Mouse (Mus musculus): Measurements from ENCODE around the gene Fuca1.
A peak's percentile ranks its signal among the peaks of the same experiment; 100 is the strongest.
"Not testable (repeated sequence)": the region's sequence is repeated elsewhere in the genome, so short reads cannot be mapped to it uniquely, and the experiment has no call there.

Gene Fuca1

DNA sequence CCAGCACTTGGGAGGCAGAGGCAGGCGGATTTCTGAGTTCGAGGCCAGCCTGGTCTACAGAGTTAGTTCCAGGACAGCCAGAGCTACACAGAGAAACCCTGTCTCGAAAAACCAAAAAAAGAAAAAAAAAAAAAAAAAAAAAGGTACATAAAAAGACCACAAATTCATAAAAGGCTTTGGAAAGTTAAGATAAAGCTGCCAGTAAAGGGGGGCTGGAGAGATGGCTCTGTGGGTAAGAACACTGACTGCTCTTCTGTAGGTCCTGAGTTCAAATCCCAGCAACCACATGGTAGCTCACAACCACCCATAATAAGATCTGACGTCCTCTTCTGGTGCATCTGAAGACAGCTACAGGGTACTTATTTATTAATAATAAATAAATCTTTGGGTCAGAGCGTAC, 59.7 kb downstream of the Fuca1 start:
- DNase-seq (ENCODE audit: extremely low spot score) = not testable (repeated sequence)

GRCm38 (mm10) chr4:135981524-135982063, 61.1 kb downstream of the Fuca1 start:
- no peak for DNase-seq (ENCODE audit: extremely low spot score)

GRCm38 (mm10) chr4:135984556-135984955, 64.0 kb downstream of the Fuca1 start:
- DNase-seq (ENCODE audit: extremely low spot score) = no peak

GRCm38 (mm10) chr4:135985193-135985592, 64.7 kb downstream of the Fuca1 start:
- DNase-seq (ENCODE audit: extremely low spot score) = no peak

DNA sequence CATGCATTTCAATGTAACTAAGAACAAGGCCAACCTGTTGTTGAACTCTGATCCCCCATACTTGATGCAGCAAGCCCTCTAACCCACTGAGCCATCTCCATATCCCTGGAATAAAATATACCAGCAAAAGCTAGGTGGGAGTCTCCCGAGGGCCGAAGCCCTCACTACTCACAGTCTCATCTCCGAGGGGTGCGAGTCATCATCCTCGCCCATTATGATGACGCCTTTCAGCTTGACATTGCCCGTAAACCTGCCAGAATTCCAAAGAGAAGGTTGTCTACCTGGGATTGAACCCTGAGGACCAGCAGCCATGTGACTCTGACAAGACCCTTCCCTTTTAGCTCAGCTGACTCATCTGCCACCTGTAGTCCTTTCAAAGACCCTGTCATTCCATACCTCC, 65.2 kb downstream of the Fuca1 start:
- DNase-seq (ENCODE audit: extremely low spot score) = no peak

DNA sequence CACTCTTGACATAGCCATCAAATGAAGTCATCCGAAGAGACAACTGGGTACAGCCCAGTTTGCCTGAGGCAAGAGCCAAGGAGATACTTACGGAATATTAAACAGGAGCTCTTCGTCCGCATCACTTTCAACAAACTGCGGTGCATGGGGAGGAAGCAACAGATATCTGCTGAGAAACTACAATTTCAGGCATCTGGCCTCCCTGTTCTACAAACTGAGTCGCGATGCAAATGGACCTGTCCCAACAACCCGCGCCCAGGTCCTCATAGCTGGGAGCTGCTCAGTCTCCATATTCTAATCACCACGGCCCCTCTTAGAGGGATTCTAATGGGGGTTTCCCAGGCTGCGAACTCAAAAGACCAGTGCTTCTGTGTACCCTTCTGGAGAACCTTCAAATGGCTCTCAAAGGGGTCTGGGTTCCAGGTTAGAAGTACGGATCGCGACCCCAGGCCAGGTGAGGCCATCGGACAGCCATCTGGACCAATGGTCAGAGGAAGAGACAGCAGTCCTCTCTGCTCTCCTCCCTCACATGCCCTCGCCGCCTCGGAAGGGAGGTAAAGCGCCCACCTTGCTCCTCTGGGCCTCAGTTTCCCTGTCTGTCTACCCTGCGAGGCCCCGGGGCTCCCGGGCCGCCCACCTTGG, 65.9 kb downstream of the Fuca1 start:
- no peak for DNase-seq (ENCODE audit: extremely low spot score)

DNA sequence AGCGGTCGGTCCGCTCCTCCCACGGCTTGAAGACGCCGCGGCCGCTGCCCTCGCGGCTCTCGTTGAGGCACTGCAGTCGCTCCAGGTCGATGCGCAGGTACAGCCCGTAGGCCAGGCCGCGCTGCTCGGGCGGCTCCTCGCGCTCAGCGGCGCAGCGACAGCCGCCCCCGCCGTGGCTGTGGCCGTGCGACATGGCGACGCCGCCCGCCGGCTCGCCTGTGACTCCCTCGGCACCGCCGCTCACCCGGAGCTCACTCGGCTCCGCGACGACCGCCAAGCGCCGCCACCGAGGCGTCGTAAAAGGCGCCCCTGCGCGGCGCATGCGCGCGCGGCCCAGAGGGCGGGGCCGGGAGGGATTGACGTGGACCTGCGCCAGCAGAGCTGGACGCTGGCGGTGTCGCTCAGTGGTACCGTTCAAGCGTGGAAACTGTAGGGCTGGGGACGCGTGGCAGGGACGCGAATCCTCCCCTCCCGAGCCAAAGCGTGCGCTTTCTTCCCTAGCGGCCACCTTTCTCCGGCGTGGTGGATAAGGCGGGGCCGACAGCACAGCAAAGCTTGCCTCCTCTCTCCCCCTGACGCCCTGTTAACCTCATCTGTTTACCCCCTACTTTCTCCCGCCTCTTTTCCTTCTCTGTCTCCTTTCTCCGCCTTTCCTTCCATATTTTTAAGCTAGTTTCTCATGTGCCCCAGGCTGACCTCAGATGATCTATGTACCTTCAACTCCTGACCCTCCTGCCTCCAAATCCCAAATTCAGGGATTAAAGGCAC, 66.6 kb downstream of the Fuca1 start, which contains the start of gene Pithd1:
Gene Pithd1, minus strand, starts transcription at position 322 of the 768 bp plus-strand sequence.
- DNase-seq (ENCODE audit: extremely low spot score) = peak; percentile 93

- DNase-seq (ENCODE audit: extremely low spot score) = no peak
Observed at GRCm38 (mm10) chr4:135987714-135988113, 67.2 kb downstream of the Fuca1 start.
